Mouse (Mus musculus): ENCODE results near the gene Elf2.

DNA sequence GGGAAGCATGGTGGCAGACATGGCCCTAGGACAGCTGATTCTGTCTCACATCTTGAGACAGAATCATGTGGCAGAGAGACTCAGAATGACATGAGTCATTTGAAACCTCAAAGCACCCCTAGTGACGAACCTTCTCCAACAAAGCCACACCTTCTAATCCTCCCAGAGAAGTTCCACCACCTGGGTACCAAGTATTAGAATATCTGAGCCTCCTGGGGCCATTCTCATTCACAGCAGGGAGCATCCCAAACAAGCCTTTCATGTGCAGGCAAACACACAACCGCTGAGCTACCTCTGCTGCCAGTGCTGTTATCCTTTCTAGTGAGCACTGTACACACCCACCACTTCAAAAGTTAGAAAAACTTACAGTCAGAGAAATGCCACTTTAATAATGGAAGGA, 46.2 kb downstream of the Elf2 start:
- no peak for TF ChIP-seq CTCF (IDR thresholded peaks at IDR 0.05)
- TF ChIP-seq POLR2A (IDR thresholded peaks at IDR 0.05; ENCODE audit: insufficient read depth, low read depth, low read length) = no peak
- no peak for TF ChIP-seq EP300 (IDR thresholded peaks at IDR 0.05; ENCODE audit: insufficient read depth, low read depth, low read length)

Data from heart, adult 2 months (tissue).